Mouse (Mus musculus) midbrain, embryonic 13.5 days (tissue): ENCODE measurements around the gene Rnf141. TPM values are rescaled to one million over a fixed set of nuclear protein-coding genes. Genes with fewer than 3 reads are reported as not detected.
A peak's percentile ranks its signal among the peaks of the same experiment; 100 is the strongest.

Experiments used
- ATAC-seq: fragments of 200-750 bp; cut with Nextera tagmentation; 2 replicates; pipeline ENCODE4 v1.8.0; 2017; ENCODE audit warnings: mild to moderate bottlenecking, moderate TSS enrichment, moderate library complexity
- H3K27ac ChIP-seq: fragments of 300-500 bp; sonication (generic); 2 replicates; pipeline ENCODE4 v1.5.1; 2015; ENCODE audit warnings: inconsistent platforms, mild to moderate bottlenecking, moderate library complexity
- H3K27me3 ChIP-seq: fragments of 300-500 bp; sonication (generic); 2 replicates; pipeline ENCODE4 v1.6.1; 2015; ENCODE audit warnings: mild to moderate bottlenecking, inconsistent platforms
- H3K36me3 ChIP-seq: fragments of 300-500 bp; sonication (generic); 2 replicates; pipeline ENCODE4 v1.6.1; 2015; ENCODE audit warnings: mild to moderate bottlenecking, inconsistent platforms
- H3K4me1 ChIP-seq: fragments of 300-500 bp; sonication (generic); replicated peaks from 2 replicates; pipeline ENCODE4 v1.6.1; 2015; ENCODE audit warnings: inconsistent platforms
- H3K4me2 ChIP-seq: fragments of 300-500 bp; sonication (generic); replicated peaks from 2 replicates; pipeline ENCODE4 v1.6.1; 2015; ENCODE audit warnings: moderate library complexity, mild to moderate bottlenecking, inconsistent platforms
- H3K4me3 ChIP-seq: fragments of 300-500 bp; sonication (generic); replicated peaks from 2 replicates; pipeline ENCODE4 v1.5.1; 2015; ENCODE audit warnings: mild to moderate bottlenecking, inconsistent platforms
- H3K9ac ChIP-seq: fragments of 300-500 bp; sonication (generic); replicated peaks from 2 replicates; pipeline ENCODE4 v1.6.1; 2015; ENCODE audit warnings: mild to moderate bottlenecking, inconsistent platforms
- H3K9me3 ChIP-seq: fragments of 300-500 bp; sonication (generic); 2 replicates; pipeline ENCODE4 v1.6.1; 2016; ENCODE audit warnings: mild to moderate bottlenecking, inconsistent platforms
- WGBS: fragments of 180-500 bp; shearing (Covaris S2); methylation state at CpG from one replicate; pipeline ENCODE4 v1.1.7; 2015; 5-methylcytosine and 5-hydroxymethylcytosine counted together
- polyA plus RNA-seq: library from polyadenylated mRNA; unstranded; fragments of >200 nt; fragmentation: Nextera tagmentation; extraction: Ambion mirVana; gene quantifications from 2 replicates; pipeline ENCODE4 v1.2.1, GENCODE M21; 2015

The Rnf141 gene
- polyA plus RNA-seq, 1 experiment from 2014 or later: 25.7 TPM

- no peak for ATAC-seq
- Histone ChIP-seq H3K36me3 (peaks cover 26% of the 10 kb centered on the region), H3K27ac (no peak overlapping the region), H3K4me1 (no peaks in the 10 kb centered on the region), H3K9me3 (no peaks in the 10 kb centered on the region), H3K27me3 (no peaks in the 10 kb centered on the region), H3K4me3 (no peak overlapping the region), H3K9ac (no peak overlapping the region), H3K4me2 (no peak overlapping the region)
- 82% methylated on average over 4 of the region's 4 CpGs for WGBS
These were observed 20.7 kb downstream of the Rnf141 start for GRCm38 (mm10) chr7:110823593-110823992.

DNA sequence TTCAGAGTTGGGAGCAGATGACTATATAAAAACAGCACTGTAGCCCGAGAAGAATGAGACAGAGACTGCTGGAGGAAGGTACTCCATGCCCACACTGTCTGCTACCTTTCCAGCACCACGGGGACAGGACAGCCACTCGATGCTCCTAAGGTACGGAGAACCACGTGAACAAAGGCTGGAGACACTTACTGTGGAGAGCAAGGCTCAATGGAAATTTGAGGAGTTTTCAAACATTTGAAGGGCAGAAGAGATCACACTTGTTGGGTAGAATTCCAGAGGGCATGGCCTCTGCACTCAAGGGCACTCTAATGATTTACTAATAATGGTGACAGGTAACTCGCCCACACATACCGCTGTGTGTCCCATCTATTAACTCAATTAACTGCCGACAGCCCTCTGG lies 21.2 kb downstream of the Rnf141 start:
- no peak for ATAC-seq
- H3K4me3 ChIP-seq: no peak overlapping the region
- no peak overlapping the region for H3K4me2 ChIP-seq
- H3K27ac ChIP-seq: no peak overlapping the region
- H3K4me1 ChIP-seq: no peaks in the 10 kb centered on the region
- H3K36me3 ChIP-seq: peaks cover 24% of the 10 kb centered on the region
- H3K9ac ChIP-seq: no peak overlapping the region
- H3K27me3 ChIP-seq: no peaks in the 10 kb centered on the region
- H3K9me3 ChIP-seq: no peaks in the 10 kb centered on the region
- 90% methylated on average over 8 of the region's 8 CpGs for WGBS

- WGBS: 87% methylated on average over 4 of the region's 4 CpGs
- H3K9ac ChIP-seq: no peak overlapping the region
- no peak for ATAC-seq
- H3K27me3 ChIP-seq: no peaks in the 10 kb centered on the region
- H3K4me2 ChIP-seq: no peak overlapping the region
- H3K4me3 ChIP-seq: no peak overlapping the region
- no peak overlapping the region for H3K27ac ChIP-seq
- peaks cover 20% of the 10 kb centered on the region for H3K36me3 ChIP-seq
- H3K4me1 ChIP-seq: no peaks in the 10 kb centered on the region
- no peaks in the 10 kb centered on the region for H3K9me3 ChIP-seq
These were observed 22.2 kb downstream of the Rnf141 start for GRCm38 (mm10) chr7:110822055-110822454.

- H3K27ac ChIP-seq: no peak overlapping the region
- H3K4me1 ChIP-seq: no peaks in the 10 kb centered on the region
- 80% methylated on average over 3 of the region's 3 CpGs for WGBS
These were observed 22.6 kb downstream of the Rnf141 start for GRCm38 (mm10) chr7:110821653-110822052.

GRCm38 (mm10) chr7:110821068-110821467 lies 23.2 kb downstream of the Rnf141 start:
- Histone ChIP-seq H3K4me2 (no peak overlapping the region), H3K9ac (no peak overlapping the region), H3K4me1 (no peaks in the 10 kb centered on the region), H3K9me3 (no peaks in the 10 kb centered on the region), H3K36me3 (peaks cover 20% of the 10 kb centered on the region), H3K27me3 (no peaks in the 10 kb centered on the region), H3K4me3 (no peak overlapping the region), H3K27ac (no peak overlapping the region)
- WGBS: 64% methylated on average over 5 of the region's 5 CpGs
- no peak for ATAC-seq

More at GRCm38 (mm10) chr7:110821653-110822052, 22.6 kb downstream of the Rnf141 start:
- H3K27me3 ChIP-seq: no peaks in the 10 kb centered on the region
- ATAC-seq: no peak
- H3K4me3 ChIP-seq: no peak overlapping the region
- no peak overlapping the region for H3K9ac ChIP-seq
- H3K9me3 ChIP-seq: no peaks in the 10 kb centered on the region
- H3K36me3 ChIP-seq: peaks cover 20% of the 10 kb centered on the region
- H3K4me2 ChIP-seq: no peak overlapping the region

- peaks cover 7% of the 10 kb centered on the region for H3K36me3 ChIP-seq
- no peak overlapping the region for H3K4me2 ChIP-seq
- WGBS: 91% methylated on average over 11 of the region's 11 CpGs
- no peaks in the 10 kb centered on the region for H3K4me1 ChIP-seq
- H3K9ac ChIP-seq: no peak overlapping the region
- no peaks in the 10 kb centered on the region for H3K27me3 ChIP-seq
- H3K4me3 ChIP-seq: no peak overlapping the region
- ATAC-seq: no peak
- no peaks in the 10 kb centered on the region for H3K9me3 ChIP-seq
- no peak overlapping the region for H3K27ac ChIP-seq
These were observed 25.4 kb downstream of the Rnf141 start for GRCm38 (mm10) chr7:110818787-110819350.

DNA sequence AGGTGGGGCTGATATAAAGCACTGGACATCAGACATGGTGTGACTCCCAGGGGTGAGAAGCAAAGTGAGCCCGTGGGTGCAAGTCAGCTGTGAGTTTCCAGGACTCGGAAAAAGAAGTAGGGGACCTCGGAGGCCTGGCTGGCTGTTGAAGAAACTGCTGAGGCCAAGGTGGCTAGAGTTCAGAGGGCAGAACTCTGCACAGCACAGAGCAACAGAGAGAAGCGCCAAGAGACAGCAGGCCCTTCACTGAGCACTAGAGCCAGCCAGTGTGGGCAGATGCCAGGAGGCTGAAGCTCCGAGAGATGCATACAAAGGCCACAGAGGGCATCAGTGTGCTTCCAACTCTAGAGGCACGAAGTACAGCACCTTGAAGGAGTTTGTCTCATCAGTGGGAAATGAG lies 26.1 kb downstream of the Rnf141 start:
- H3K9ac ChIP-seq: no peak overlapping the region
- no peaks in the 10 kb centered on the region for H3K27me3 ChIP-seq
- H3K4me1 ChIP-seq: no peaks in the 10 kb centered on the region
- no peak overlapping the region for H3K4me3 ChIP-seq
- H3K9me3 ChIP-seq: no peaks in the 10 kb centered on the region
- no peak overlapping the region for H3K4me2 ChIP-seq
- H3K27ac ChIP-seq: no peak overlapping the region
- ATAC-seq: no peak
- WGBS: 92% methylated on average over 6 of the region's 6 CpGs
- peaks cover 4% of the 10 kb centered on the region for H3K36me3 ChIP-seq

DNA sequence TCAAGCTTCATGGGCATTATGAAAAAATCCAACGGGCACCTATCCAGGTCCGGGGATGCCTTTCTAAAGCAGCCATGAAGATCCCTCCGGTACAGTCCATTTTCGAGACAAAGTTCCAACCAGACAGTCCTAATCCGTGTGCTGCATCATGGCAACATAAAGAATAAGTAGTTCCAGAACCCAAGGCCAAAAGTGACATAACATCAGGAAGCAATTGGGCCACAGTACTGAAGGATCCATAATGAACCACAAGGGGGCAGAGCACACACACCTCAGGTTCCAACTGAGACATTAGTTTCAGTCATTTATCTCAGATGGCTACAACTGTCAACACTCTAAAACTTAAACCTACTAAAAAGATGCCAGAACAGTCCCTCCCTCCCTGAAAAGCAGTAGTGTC lies 28.2 kb downstream of the Rnf141 start:
- ATAC-seq: peak; percentile 17; the same call in 1 of the 2 replicates
- no peaks in the 10 kb centered on the region for H3K9me3 ChIP-seq
- no peaks in the 10 kb centered on the region; the same call in none of the 2 replicates for H3K36me3 ChIP-seq
- 78% methylated on average over 5 of the region's 5 CpGs for WGBS
- H3K4me3 ChIP-seq: no peak overlapping the region
- no peaks in the 10 kb centered on the region for H3K27me3 ChIP-seq
- no peaks in the 10 kb centered on the region for H3K4me1 ChIP-seq
- H3K9ac ChIP-seq: no peak overlapping the region
- no peak overlapping the region for H3K4me2 ChIP-seq
- no peak overlapping the region for H3K27ac ChIP-seq

DNA sequence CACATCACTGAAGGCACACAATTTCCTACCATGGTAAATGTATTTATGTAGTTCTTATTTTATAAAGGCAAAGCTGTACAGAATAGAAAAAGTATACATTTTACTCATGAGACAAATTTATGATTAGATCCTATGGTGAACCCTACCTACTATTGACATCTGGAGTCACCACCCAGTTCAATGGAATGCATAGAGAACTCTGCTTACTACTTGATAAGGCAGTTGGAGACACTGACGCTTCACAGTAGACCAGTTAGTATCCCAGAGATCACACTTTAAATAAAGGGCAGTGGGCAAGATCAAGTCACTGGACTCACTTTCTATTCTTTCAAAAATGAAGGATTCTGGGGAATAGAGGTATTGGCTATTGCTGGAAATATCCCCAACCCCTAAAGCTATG lies 30.3 kb downstream of the Rnf141 start:
- 0 out of 2 replicates have a peak, but pooled peaks cover 3% of the 10 kb centered on the region for H3K4me1 ChIP-seq
- H3K9ac ChIP-seq: no peak overlapping the region
- H3K27me3 ChIP-seq: no peaks in the 10 kb centered on the region
- 89% methylated on average over 1 of the region's 1 CpGs for WGBS
- no peak overlapping the region for H3K27ac ChIP-seq
- no peak overlapping the region for H3K4me2 ChIP-seq
- no peaks in the 10 kb centered on the region; the same call in none of the 2 replicates for H3K36me3 ChIP-seq
- H3K9me3 ChIP-seq: no peaks in the 10 kb centered on the region
- no peak overlapping the region for H3K4me3 ChIP-seq
- ATAC-seq: no peak

- Histone ChIP-seq H3K36me3 (no peaks in the 10 kb centered on the region; the same call in none of the 2 replicates), H3K4me1 (0 out of 2 replicates have a peak, but pooled peaks cover 3% of the 10 kb centered on the region), H3K27me3 (no peaks in the 10 kb centered on the region), H3K4me3 (no peak overlapping the region), H3K9me3 (no peaks in the 10 kb centered on the region), H3K27ac (no peak overlapping the region), H3K4me2 (no peak overlapping the region), H3K9ac (no peak overlapping the region)
- ATAC-seq: no peak
- 90% methylated on average over 5 of the region's 5 CpGs for whole genome bisulfite sequencing
These were observed 32.7 kb downstream of the Rnf141 start for GRCm38 (mm10) chr7:110811529-110811928.

DNA sequence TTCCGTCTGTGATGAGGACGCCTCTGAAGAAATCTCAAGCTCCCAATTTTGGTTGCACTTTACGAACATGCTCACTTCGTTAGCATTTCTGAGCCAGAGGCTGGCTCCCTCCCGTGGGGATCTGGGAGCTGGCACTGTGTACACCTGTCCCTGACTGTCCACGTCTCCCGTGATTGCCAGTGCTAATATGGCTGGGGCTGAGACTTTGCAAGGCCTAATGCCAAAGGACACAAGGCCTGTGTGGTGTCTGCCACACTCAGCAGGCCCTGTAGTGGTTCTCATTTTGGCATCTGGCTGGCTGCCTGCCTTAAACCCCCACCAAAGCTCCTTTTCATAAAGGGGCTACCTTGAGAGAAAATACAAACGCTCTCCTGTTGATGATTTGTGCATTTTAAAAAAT lies 33.3 kb downstream of the Rnf141 start:
- WGBS: 86% methylated on average over 8 of the region's 8 CpGs
- H3K27ac ChIP-seq: no peak overlapping the region

DNA sequence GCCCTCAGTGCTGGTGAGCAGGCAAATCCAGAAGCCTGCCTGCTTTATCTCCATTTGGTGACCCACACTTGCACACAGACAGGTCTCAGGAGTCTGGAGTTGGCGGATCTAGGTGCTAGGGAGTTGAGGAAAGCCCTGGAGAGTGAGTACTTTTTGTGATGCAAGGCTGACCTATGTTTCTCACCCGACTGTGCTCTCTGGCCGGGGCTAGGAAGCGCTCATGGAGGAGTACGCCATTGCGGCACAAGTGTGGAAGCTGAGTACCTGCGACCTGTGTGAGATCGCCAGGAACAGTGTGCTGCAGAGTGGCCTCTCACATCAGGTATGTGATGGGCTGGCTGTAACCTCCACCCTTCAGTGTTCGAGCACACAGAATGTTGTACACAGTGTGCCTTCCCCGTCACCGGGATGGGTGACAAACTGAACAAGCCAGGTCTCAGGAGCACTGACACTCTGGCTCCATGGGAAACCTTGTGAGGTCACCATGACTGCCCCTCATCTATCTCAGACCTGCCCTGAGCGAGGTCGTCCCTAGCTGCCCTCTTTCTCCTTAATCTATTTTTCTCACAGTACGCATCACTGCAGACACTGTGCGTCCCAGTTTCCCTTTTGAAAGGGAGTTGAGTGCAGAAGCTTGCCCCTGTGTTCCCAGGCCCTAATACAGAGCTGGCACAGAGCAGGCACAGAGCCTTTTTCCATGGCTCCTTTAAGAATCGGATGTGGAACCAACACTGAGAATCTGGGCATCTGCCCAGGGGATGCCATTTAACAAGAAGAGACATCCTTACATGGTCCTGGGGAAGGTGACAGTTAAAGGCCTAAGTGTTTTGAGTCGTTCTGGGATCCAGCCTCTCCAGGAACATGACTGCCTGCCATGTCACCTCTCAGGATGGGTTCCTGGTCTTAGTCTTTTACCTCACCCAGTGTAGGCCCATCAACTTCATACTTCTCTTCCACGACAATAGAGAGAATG lies 34.4 kb downstream of the Rnf141 start:
- H3K27me3 ChIP-seq: no peaks in the 10 kb centered on the region
- 0 out of 2 replicates have a peak, but pooled peaks cover 3% of the 10 kb centered on the region for H3K4me1 ChIP-seq
- no peak for ATAC-seq
- H3K9me3 ChIP-seq: no peaks in the 10 kb centered on the region
- 88% methylated on average over 18 of the region's 18 CpGs for WGBS
- H3K36me3 ChIP-seq: no peaks in the 10 kb centered on the region; the same call in none of the 2 replicates
- no peak overlapping the region for H3K4me3 ChIP-seq
- H3K4me2 ChIP-seq: no peak overlapping the region
- no peak overlapping the region for H3K27ac ChIP-seq
- no peak overlapping the region for H3K9ac ChIP-seq

More for the DNA sequence above, 33.3 kb downstream of the Rnf141 start:
- Histone ChIP-seq H3K4me3 (no peak overlapping the region), H3K27me3 (no peaks in the 10 kb centered on the region), H3K4me1 (0 out of 2 replicates have a peak, but pooled peaks cover 3% of the 10 kb centered on the region), H3K9ac (no peak overlapping the region), H3K36me3 (no peaks in the 10 kb centered on the region; the same call in none of the 2 replicates), H3K4me2 (no peak overlapping the region), H3K9me3 (no peaks in the 10 kb centered on the region)
- no peak for ATAC-seq
